Mouse (Mus musculus) liver, adult 2 months (tissue): Measurements from ENCODE around the gene Srcin1.

ENCODE experiments used
- CTCF ChIP-seq: fragments of 200-500 bp; IDR thresholded peaks from 2 replicates; pipeline ENCODE4 v1.5.1; 2011; ENCODE audit warnings: low read depth, low read length, control low read depth
- POLR2A ChIP-seq: fragments of 200-500 bp; IDR thresholded peaks from 2 replicates; pipeline ENCODE4 v1.6.1; 2011; ENCODE audit warnings: low read length, control low read depth; ENCODE audit not compliant: insufficient read depth; ENCODE audit errors: extremely low read depth

GRCm38 (mm10) chr11:97465957-97466356 is 110.0 kb downstream of the Srcin1 start:
- TF ChIP-seq CTCF: no peak
- TF ChIP-seq POLR2A: no peak
